Mouse (Mus musculus) bone marrow, adult 2 months (tissue): Measurements from ENCODE around the gene Olfr1262.

Source experiments
- CTCF ChIP-seq: fragments of 200-500 bp; IDR thresholded peaks from 2 replicates; pipeline ENCODE4 v1.5.1; 2011; ENCODE audit warnings: low read length, control low read depth; ENCODE audit not compliant: control insufficient read depth, insufficient read depth
- POLR2A ChIP-seq: fragments of 200-500 bp; IDR thresholded peaks from 2 replicates; pipeline ENCODE4 v1.6.1; 2011; ENCODE audit warnings: low read depth, mild to moderate bottlenecking, control low read depth, low read length, borderline replicate concordance; ENCODE audit not compliant: control insufficient read depth

- no peak for TF ChIP-seq CTCF
- no peak for TF ChIP-seq POLR2A
Measured at GRCm38 (mm10) chr2:89990921-89991320, 9.0 kb upstream of the Olfr1262 start, which contains the start of gene Olfr1261.
